Mouse (Mus musculus) cerebellum, adult 11 months (tissue): Measurements from ENCODE around the gene Lbx2.
A peak's percentile ranks its signal among the peaks of the same experiment; 100 is the strongest.

Source experiments
- DNase-seq: peaks from one replicate; pipeline ENCODE4 v3.0.0; 2022

Lbx2 gene

DNA sequence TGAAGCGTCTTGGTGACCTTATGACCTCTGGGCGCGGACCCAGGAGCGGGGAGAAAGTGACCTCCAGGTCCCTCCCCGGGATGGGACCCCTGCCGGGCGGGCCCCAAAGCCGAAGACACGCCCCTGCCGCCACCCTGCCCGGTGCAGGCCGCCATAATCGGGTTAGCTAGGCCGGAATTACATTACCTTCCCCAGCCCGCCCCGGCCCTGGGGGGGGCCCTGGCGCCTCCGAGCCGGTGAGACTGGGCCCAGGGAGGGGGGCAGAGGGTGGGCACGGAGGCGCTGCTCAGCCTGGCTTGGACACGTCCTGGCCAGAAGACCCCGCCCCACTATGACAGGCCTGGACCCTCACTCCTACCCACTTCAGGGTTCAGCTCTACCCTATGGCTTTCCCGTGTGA lies 14.9 kb upstream of the Lbx2 start:
- no peak for DNase-seq

DNA sequence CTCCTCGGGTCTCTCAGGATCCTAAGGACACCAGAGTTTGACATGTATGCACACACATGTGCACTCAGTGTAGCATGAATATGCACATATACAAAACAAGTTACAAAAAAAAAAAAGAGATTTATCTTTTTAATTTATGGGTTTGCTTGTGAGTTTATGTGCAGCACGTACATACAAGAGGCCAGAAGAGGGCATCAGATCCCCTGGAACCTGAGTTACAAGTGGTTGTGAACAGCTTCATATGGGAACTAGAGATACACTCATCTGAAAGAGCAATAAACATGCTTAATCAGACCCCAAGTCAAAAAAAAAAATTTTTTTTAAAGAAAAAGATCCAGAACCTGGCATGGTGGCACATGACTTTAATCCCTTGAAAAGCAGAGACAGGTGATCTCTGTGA lies 11.2 kb upstream of the Lbx2 start:
- DNase-seq: no peak

DNA sequence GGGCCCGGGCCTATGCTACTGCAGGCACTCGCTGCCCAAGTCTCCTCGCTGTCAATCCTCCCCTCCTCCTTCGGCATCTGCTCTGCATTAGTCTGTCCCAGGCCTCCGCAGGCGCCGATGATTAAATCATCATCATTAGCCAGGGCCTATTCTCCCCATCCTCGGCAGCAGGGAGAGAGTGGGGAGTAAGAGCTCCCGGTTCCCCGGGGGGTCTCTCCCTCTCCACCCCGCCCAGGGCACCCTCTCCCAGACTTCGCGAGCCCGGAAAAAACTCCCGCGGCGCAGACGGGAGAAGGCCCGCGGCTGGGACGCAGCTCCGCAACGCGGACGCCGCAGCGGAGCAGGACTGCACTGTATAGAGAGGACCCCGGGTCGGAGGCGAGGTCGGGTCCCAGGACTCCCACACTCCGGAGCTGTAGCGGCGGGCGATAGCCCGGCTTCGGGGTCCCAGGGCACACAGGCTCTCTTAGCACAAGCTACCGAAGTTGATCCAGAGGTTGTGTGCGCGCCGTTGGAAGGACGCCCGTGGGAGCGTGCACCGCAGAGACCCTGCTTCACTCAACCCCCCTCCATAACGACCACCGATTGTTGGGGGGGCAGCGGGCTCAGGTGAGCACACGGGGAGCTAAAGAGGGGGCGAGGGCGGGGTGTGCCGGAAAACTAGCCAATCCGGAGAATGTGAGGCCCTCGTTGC lies 8.4 kb upstream of the Lbx2 start, which contains the start of gene Pcgf1:
Gene Pcgf1 (plus strand): TSS at position 240 of the 694 bp plus-strand sequence.
- no peak for DNase-seq

DNA sequence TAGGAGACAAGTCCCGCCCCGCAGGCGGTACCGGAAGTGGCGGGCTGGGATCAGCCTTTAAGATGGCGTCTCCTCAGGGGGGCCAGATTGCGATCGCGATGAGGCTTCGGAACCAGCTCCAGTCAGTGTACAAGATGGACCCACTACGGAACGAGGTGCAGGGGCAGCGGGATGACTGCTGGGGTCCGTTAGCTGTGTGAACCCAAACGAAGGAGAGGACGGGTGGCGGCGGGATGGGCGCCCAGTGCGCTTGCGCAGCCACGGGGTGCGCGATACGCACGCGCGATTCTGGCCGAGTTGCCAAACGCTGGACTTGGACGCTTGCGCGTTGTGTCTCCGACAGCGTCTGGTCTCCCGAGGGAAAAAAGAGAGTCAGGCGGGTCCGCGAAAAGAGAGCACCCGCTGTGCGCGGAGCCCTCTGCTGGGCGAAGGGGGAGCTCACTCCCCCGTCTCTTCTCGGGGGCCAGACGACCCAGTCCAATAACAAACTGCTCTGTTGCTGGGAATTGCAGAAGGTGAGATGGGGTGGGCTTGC lies 7.8 kb upstream of the Lbx2 start:
- peak; percentile 99 for DNase-seq

DNA sequence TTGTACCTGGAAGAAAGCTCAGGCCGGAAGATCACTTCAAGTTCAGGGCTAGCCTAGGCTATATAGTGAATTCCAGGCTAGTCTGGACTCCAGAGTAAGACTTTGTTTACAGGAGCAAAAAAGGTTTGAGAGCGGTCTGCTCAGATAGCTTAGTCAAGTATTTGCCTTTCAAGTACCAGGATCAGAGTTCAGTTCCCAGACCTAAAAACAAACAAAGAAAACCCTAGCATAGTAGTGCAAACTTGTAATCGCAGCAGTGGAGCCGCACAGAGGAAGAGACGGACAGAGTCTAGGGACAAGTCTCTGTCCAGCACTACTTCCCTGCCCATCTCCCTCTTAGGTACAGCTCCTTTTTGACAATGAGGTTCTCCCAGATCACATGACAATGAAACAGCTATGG lies 6.0 kb upstream of the Lbx2 start:
- no peak for DNase-seq

DNA sequence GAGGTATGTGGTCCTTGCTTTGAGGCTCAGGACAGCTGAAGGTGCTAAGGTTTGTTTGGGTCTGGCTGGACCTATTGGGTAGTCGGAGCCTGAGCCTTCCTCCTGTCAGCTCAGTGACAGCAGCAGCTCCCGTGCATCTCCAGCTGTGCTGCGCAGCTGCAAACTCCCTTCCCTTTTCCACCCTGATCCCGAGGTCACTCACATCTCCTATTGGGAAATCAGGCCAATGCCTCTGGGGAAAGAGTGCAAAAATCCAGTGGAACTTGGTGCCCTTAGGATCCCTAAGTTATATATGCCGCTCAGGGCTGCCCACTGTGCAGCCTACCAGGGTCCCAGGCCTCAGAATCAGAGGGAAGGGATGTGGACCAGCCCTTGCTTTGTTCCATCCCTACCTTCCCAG lies 2.7 kb upstream of the Lbx2 start:
- no peak for DNase-seq

DNA sequence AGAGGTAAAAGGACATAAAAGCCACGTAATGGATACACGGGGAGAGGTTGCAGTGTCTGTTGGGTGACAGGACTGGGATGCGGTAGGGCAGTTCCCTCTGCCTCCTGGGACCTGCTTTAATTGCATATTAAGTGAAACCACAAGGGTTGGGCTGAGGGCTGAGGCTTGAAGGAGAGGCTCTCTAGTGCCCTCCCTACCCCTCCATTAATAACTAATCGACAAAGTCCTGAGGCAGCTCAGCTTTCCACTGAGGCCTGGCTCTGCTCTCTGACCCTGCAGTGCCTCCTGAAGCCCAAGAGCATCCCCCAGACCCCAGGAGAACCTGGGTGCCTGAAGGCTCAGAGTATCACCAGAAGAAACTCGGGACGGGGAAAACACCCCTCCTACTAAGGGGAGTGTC lies 1.7 kb upstream of the Lbx2 start:
- DNase-seq: no peak

DNA sequence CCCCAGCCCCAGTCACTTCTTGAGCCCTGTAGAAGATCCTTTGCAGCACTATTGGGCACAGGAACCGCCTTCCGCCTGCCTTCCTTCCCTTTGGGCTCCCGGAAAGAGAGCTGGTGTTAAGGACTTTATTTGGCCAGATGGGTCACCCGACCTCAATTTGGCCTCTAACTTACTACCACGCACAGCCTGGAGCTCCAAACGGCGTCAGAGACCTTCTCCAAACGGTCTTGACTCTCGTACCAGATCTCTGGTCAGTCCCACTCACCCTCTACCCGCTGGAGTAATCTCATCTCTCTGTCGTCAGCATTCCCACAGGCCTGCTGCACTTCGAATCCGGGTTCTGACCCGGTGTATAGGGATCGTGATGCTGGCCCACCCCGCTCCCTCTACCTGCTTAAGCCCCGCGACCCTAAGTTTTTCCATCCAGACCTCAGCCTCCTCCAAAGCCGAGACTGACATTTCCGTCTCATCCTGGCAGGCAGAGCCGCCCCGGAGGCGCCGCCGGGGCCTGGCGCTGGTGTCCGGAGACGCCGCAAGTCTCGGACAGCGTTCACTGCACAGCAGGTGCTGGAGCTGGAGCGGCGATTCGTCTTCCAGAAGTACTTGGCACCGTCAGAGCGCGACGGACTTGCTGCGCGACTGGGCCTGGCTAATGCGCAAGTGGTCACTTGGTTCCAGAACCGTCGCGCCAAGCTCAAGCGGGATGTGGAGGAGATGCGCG lies 1.2 kb downstream of the Lbx2 start:
- no peak for DNase-seq

DNA sequence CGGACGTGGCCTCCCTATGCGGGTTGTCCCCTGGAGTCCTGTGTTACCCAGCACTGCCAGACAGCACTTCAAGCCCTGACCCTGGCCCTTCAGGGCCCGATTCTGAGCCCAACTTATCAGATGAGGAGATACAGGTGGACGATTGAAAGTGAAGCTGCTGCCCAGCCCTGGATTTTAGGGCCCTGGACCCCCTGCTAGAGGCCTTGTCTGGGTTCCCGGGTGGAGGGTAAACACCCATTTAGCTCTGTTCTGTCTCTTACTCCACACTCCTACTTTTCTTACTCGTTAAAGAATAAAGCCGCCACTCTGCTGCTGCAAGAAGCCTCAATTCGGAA lies 1.7 kb downstream of the Lbx2 start:
- no peak for DNase-seq

DNA sequence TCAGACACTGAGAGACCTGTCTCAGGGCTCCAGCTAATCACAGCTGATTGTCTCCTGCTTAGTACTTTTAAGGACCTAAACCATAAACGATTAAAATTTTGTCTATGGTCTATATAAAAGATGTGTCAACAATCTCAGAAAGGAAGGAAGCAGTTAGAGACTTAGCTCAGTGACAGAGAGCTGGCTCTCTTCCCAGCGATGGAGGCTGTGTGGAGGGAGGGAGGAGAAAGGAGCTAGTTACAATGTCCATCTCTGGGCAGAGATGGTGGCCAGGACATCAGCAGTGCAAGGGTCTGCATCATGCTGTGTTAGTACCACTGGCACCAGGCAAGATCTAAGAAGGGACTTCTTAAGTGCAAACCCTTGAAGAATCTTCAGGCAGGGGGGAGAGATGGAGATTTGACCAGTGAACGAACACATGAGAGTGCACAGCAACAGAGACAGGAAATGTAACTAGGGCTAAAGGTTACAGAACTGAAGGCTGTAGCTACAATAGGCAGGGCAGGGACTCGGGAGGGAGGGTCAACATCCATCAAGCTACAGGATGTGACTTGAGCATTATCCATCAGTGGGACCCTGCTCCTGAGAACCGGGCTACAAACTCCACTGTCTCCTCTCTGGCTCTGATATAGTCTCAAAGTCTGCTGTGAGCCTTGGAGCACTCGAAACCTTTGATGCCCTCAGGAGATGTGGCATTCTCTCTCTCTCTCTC lies 6.4 kb downstream of the Lbx2 start:
- no peak for DNase-seq

DNA sequence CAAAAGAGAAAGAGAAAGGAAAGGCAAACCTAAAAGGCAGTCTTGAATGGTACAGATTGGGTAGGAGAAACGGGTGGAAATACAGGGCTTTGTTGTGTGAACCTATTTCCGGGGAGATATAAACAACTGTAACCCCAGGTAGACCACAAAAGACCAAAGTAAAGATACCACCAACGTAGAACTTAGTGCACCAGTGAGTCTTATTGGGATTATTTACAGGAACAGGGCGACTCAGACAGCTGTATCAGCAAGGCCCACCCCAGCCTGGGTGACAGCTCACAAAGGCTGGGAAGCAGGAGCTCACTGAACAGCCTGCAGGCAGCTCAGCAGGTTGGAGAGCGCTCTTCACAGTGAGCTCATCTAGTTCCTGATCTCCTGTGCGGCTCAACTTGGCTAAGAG lies 9.8 kb downstream of the Lbx2 start:
- no peak for DNase-seq

DNA sequence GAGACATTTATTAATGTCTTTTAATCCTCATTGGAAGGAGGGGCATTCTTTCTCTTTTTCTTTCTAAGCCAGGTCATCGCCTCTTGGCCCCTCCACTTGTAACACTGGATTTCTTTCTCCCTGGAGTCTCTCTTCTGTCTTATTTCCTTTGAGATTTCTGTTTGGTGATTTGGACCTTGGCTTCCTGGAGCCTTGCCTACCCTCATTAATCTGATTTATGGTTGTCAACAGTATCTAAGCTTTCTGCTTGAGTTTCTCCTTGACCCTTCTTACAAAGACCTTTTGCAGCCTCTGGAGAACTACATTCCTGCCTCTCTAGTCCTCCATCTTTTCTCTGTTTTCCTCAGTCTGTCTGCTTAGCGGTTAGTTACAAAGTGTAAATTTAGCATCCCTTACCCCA lies 12.2 kb downstream of the Lbx2 start:
- no peak for DNase-seq

DNA sequence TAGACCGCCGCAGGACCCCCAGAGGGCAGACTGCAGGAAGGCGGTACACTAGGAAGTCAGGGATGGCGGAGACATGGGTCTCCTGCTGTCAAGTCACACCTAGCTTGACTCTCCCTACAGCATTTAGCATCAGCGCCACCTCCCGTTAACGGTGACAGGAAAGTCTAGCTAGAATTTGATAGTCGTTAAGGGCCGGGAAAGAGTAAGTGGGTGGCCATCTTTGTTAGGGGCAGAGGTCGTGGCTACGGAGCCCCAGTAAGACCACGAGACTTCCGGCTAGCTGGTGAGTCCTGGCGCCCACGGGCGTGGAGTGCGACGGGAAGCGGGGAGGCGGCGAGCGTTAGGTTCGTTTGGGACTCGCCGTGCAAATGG lies 15.1 kb downstream of the Lbx2 start, which contains the start of the genes Ccdc142 and Gm42688:
Gene Ccdc142 (plus strand): TSS at position 286 of the 372 bp plus-strand sequence.
Gene Gm42688 (plus strand): TSS at position 302 of the 372 bp plus-strand sequence.
- DNase-seq: peak; percentile 87

DNA sequence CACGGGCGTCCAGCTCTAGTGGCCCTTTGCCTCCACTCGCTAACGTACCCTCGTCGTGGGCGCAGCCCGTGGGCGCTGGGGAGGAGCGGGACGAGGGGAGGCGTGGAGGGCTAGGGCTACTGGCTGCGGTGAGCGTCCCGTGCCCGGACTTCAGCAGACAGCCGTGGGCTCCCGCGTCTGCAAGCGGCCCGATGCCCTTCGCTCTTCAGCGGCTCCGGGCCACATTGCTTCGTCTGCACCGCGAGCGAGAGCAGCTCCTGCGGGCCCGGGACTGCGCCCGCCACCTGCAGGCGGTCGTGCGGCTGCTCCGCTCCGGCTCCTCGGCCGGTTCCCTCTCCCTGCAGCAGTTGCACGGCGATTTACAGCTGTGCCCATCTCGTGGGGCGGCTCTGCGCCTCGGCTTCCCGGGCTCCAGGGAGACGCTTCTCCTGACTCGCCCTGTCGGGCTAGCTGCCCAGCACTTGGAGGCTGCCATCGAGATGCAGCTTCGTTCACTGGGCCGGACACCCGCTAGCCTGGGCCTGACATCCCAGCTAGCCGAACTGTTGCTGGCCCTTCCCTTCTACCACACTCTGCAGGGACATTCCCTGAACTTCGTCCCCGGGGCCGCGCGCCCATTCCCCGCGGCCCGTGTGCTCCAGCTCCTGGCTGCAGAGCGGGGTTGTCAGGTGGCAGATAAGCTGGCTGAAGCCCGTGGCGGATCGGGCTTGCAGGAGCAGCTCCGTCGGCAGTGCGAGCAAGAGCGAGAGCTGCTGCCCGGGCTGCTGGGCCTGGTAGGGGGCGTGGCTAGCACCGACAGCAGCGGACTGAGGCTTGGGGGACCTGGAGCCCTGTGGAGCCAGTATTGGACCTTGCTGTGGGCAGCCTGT lies 15.8 kb downstream of the Lbx2 start:
- DNase-seq: peak; percentile 54

DNA sequence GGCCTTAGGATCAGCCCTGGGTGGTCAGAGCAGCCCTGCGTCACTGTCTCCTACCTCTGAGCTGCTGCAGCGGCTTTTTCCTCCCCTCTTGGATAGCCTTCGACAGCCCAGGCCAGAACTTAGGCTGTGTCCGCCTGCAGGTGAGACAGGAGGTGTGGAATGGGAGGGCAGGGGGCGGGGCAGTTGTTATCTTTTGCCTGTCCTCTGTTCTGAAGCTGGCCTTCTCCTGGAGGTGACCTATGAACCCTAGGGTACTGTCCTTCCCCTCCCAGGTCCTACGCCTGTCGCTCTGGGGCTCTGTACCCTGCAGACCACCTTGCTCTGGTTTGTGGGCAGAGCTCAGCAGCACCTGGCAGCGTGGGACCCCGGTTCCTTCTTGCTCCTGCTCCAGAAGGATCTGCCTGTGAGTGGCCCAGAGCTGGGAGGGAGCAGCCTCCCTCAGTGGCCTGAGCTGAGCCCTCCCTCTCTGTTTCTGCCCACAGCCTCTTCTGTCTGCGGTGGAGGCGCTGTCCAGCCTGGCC lies 17.0 kb downstream of the Lbx2 start:
- DNase-seq: no peak

DNA sequence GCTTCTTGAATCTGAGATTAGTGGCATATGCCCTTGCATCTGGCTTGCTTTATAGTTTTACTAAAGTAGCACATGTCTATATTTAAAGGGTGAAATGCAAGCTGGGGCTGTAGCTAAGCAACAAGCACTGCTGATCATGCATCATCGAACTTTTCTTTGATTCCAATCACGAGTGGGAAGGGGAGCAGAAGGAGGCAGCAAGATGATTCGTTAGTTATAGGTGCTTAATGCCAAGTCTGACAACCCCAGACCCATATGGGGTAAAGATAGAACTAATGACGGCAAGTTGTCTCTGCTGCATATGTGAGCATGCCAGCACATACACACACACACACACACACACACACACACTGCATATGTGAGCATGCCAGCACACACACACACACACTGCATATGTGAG lies 18.0 kb downstream of the Lbx2 start:
- DNase-seq: no peak

DNA sequence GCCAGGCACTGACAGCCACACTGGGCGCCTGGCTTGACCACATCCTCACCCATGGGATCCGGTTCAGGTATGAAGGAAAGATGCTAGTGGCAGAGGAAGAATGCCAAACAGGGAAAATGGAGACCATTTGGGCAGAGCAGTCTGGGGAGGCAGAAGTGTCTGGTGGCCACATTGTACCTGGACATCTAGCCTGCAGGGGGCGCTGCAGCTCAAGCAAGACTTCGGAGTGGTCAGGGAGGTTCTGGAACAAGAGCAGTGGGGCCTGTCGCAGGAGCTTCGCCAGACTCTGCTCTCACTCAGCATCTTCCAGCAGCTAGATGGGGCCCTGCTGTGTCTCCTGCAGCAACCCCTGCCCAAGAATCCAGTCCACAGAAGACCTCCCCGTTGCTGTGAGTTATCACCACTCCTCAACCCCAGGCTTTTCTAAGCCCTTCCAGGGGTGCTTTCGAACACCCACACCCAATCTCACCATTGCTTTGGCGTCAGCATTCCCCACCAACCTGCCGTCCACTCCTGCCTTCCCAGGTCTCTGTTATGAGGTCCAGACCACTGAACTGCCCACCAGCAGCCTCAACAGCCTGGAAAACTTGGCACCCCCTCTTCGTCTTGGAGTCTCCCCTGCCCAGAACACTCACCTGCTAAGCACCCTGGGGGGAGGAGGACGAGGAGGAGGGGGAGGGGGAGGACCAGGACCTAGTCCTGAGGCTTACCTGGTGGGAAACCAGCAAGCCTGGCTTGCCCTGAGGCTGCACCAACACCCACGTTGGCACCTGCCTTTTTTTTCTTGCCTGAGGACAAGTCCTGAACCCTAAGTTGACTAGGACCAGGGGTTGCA lies 21.6 kb downstream of the Lbx2 start:
- peak; percentile 66 for DNase-seq

DNA sequence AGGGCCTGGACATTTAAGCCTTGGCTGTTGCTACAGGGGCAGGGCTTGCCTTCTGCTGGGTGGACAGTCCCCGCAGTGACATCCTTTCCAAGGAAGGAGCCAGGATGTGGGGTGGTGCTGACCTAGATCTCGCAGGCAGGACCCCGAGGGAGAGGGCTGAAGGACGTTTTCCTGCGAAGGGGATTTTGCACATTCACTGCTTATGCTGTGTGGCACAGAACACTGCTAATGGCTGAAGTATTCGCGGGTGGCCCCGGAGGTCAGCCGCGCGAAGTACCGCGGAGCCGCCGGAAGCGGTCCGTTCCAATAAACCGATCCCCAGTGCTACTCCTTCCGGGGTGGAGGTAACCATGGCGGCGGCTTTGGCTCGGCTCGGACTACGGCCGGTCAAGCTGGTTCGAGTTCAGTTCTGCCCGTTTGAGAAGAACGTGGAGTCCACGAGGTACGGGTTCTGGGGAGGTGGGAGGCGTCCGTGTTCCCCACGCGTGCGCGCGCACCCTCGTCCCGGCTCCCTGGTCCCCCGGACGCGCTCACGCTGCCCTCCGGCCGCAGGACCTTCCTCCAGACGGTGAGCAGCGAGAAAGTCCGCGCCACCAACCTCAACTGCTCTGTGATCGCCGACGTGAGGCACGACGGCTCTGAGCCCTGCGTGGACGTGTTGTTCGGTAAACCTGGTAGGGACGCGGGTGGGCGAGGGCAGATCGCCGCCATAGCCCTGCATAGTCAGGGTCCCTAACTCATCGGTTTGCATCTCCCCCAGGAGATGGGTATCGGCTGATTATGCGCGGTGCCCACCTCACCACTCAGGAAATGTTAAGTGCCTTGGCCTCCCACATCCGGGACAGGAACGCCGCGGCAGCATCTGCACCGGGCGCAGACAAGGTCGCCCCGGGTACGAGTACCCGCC lies 22.8 kb downstream of the Lbx2 start, which contains the start of gene Mrpl53:
Gene Mrpl53 (plus strand): TSS at position 279 of the 907 bp plus-strand sequence.
- DNase-seq: peak; percentile 76

DNA sequence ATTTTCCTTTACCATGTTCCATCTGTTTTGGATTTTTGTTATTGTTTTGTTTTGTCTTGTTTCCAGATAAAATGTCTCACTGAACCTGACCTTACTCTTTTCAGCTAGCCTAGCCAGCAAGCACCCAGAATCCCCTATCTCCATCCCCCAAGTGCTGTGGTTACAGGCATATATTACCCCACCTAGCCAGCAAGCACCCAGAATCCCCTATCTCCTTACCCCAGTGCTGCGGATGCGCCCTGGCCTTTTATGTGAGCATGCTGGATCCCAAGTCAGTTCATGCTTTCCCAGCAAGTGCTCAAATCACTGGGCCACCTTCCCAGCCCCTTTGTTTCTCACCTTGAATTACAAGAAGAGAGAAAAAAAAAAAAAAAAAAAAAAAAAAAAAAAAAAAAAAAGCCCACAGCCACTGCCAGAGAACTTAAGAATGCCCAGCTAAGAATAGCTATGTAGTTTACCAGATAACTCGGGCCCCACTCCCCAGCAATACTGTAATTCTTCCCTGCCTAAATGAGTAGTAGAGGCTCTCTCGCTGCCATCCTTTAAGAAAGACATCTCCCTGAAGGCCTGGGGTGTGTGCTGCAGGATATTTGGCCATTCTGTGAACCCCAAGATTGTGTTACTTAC lies 25.5 kb downstream of the Lbx2 start:
- no peak for DNase-seq
